Mouse (Mus musculus) megakaryocyte, embryonic 14.5 days (primary cell): ENCODE measurements around the gene Tnfaip6.

Experiments used
- FLI1 ChIP-seq: IDR thresholded peaks from 2 replicates; pipeline ENCODE4 v1.6.1; 2012; ENCODE audit warnings: low read length, inconsistent platforms, mixed read lengths
- GATA1 ChIP-seq: IDR thresholded peaks from 3 replicates; pipeline ENCODE4 v1.6.1; 2012; ENCODE audit warnings: mixed read lengths, low read length, inconsistent platforms, borderline replicate concordance

GRCm38 (mm10) chr2:52055616-52056015 is 17.8 kb downstream of the Tnfaip6 start:
- TF ChIP-seq FLI1 (no peak), GATA1 (no peak)
